11 mouse cellular contexts compared by ENCODE assay signal in the genomic region with DNA sequence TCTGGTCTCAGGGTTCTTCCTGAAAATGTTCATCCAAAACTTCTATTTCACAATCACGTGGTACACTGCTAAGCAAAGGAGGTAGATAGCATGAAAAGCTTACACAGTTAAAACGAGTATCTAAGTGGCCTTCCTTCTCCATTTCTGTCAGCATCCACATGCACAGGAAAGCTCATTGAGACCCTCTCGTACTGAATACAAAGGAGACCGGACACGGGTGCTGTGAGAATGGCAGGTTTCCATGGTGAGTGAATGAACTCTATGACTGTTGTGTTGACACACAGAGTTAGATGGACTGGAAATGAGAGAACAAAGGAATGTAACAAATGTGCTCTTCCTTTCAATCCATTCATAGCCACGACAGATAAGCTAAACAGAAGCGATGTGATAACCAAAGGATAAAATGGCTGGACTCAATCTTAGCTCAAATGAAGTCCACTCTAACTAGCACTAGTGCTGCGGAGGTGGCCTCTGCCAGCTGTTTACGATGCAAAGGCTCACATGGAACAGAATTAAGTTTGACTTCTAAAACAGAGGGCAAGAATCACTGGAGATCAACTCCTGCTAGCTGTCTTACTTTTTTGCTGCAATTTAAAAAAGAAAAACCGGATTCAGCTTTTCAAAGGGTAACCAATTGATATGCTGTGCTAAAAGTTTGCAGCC.
DNase-seq lines count a peak whose midpoint lies in the region; ATAC-seq and TF ChIP-seq lines count a peak whose summit lies in the region.
"Had no signal": no experiment of that assay in that cellular context is flagged by ENCODE, and none has a peak within 500 bp of the region (broad histone marks: within the 10 kb centered on the region; RNA-seq: fewer than 3 reads in every experiment).

No protein-coding gene starts in this region.

- DNase-seq in lung, postnatal 4 days: no peak
- DNase-seq in limb, embryonic 14.5 days (ENCODE audit: low spot score): no peak
- DNase-seq in right cerebral cortex, adult 2 months (ENCODE audit: low spot score in 2 of 2): no peak
- DNase-seq in cerebellum, adult 11-12 months: no peak
- DNase-seq in right cerebral cortex, postnatal 14 days: no peak
- DNase-seq: adrenal gland, postnatal 10 days; lung, adult 18-20 months; thymus, postnatal 4 days had no signal

- TF ChIP-seq POLR2A in limb, embryonic 14.5 days (IDR thresholded peaks at IDR 0.05; ENCODE audit: borderline replicate concordance, extremely low read depth, insufficient read depth, insufficient read length): no peak

- H3K27me3 ChIP-seq in lung, embryonic 16.5 days (ENCODE audit: control insufficient read depth, insufficient read depth, low read depth, low read length): no peaks in the 10 kb centered on the region
- 0 out of 2 replicates have a peak, but pooled peaks cover 4% of the 10 kb centered on the region for H3K27me3 ChIP-seq in forebrain, embryonic 12.5 days
- no peaks in the 10 kb centered on the region for H3K27me3 ChIP-seq in limb, embryonic 14.5 days (ENCODE audit: control insufficient read depth, insufficient read depth, low read length)
- H3K27me3 ChIP-seq in stomach, embryonic 15.5 days (replicated peaks): no peaks in the 10 kb centered on the region

- no peak overlapping the region for H3K9ac ChIP-seq in lung, embryonic 16.5 days (ENCODE audit: low read length)
- no peak overlapping the region for H3K9ac ChIP-seq in forebrain, embryonic 12.5 days
- 0 out of 2 replicates have a peak overlapping the region, but pooled peaks have one; percentile 9 for H3K9ac ChIP-seq in limb, embryonic 14.5 days (ENCODE audit: low read depth, low read length, severe bottlenecking)
- H3K9ac ChIP-seq in stomach, embryonic 15.5 days: no peak overlapping the region

- no peaks in the 10 kb centered on the region for H3K9me3 ChIP-seq in lung, embryonic 16.5 days (ENCODE audit: control insufficient read depth, low read length)
- no peaks in the 10 kb centered on the region for H3K9me3 ChIP-seq in forebrain, embryonic 12.5 days
- H3K9me3 ChIP-seq in limb, embryonic 14.5 days (ENCODE audit: control insufficient read depth, low read length): no peaks in the 10 kb centered on the region
- no peaks in the 10 kb centered on the region for H3K9me3 ChIP-seq in stomach, embryonic 15.5 days

- 33% methylated on average over 10 of the region's 10 CpGs for WGBS in lung, embryonic 16.5 days
- 14% methylated on average over 10 of the region's 10 CpGs for WGBS in forebrain, embryonic 12.5 days
- 58% methylated on average over 10 of the region's 10 CpGs for WGBS in limb, embryonic 14.5 days
- 39% methylated on average over 10 of the region's 10 CpGs for WGBS in stomach, embryonic 15.5 days

- no peak overlapping the region for H3K4me3 ChIP-seq in lung, embryonic 16.5 days (ENCODE audit: low read length)
- no peak overlapping the region for H3K4me3 ChIP-seq in forebrain, embryonic 12.5 days (replicated peaks)
- H3K4me3 ChIP-seq in limb, embryonic 14.5 days (replicated peaks; ENCODE audit: low read length): no peak overlapping the region
- H3K4me3 ChIP-seq in stomach, embryonic 15.5 days (replicated peaks): no peak overlapping the region

- peaks cover 13% of the 10 kb centered on the region for H3K4me1 ChIP-seq in lung, embryonic 16.5 days (replicated peaks; ENCODE audit: control insufficient read depth, insufficient read depth, low read length)
- peaks cover 17% of the 10 kb centered on the region for H3K4me1 ChIP-seq in forebrain, embryonic 12.5 days
- peaks cover 59% of the 10 kb centered on the region for H3K4me1 ChIP-seq in limb, embryonic 14.5 days (ENCODE audit: control insufficient read depth, insufficient read depth, low read length)
- peaks cover 7% of the 10 kb centered on the region for H3K4me1 ChIP-seq in stomach, embryonic 15.5 days

- H3K27ac ChIP-seq in lung, embryonic 16.5 days (ENCODE audit: low read length): no peak overlapping the region
- no peak overlapping the region for H3K27ac ChIP-seq in forebrain, embryonic 12.5 days
- H3K27ac ChIP-seq in limb, embryonic 14.5 days (replicated peaks; ENCODE audit: low read depth, low read length): peak overlapping the region; percentile 91
- H3K27ac ChIP-seq in stomach, embryonic 15.5 days: peak overlapping the region; percentile 73; the same call in 1 of the 2 replicates

- no peak overlapping the region for H3K4me2 ChIP-seq in lung, embryonic 16.5 days (ENCODE audit: low read depth, low read length)
- peak overlapping the region; percentile 19 for H3K4me2 ChIP-seq in forebrain, embryonic 12.5 days
- H3K4me2 ChIP-seq in limb, embryonic 14.5 days (replicated peaks; ENCODE audit: low read depth, low read length, severe bottlenecking): peak overlapping the region; percentile 6
- no peak overlapping the region for H3K4me2 ChIP-seq in stomach, embryonic 15.5 days

- ATAC-seq in lung, embryonic 16.5 days (ENCODE audit: low read depth): peak; percentile 17; the same call in 1 of the 2 replicates
- peak; percentile 69 for ATAC-seq in forebrain, embryonic 12.5 days (ENCODE audit: low FRiP score)
- no peak for ATAC-seq in limb, embryonic 14.5 days (ENCODE audit: low FRiP score, low read depth)
- ATAC-seq in stomach, embryonic 15.5 days (ENCODE audit: insufficient read depth, low FRiP score, low read depth): no peak

- H3K36me3 ChIP-seq in lung, embryonic 16.5 days (ENCODE audit: control insufficient read depth, insufficient read depth, low read length): no peaks in the 10 kb centered on the region
- H3K36me3 ChIP-seq in forebrain, embryonic 12.5 days (replicated peaks): no peaks in the 10 kb centered on the region
- no peaks in the 10 kb centered on the region for H3K36me3 ChIP-seq in limb, embryonic 14.5 days (ENCODE audit: control insufficient read depth, insufficient read depth, low read length)
- H3K36me3 ChIP-seq in stomach, embryonic 15.5 days: no peaks in the 10 kb centered on the region

Comparison
In these comparisons a context has a peak if more than half of its experiments do, and no peak if none do; other contexts are left out.
1. ATAC-seq: peak in lung, embryonic 16.5 days (single experiment) and forebrain, embryonic 12.5 days (single experiment); none in limb, embryonic 14.5 days (single experiment) and stomach, embryonic 15.5 days (single experiment).
2. H3K27ac ChIP-seq: peak in limb, embryonic 14.5 days (single experiment) and stomach, embryonic 15.5 days (single experiment); none in lung, embryonic 16.5 days (single experiment) and forebrain, embryonic 12.5 days (single experiment).
3. H3K4me2 ChIP-seq: peak in forebrain, embryonic 12.5 days (single experiment) and limb, embryonic 14.5 days (single experiment); none in lung, embryonic 16.5 days (single experiment) and stomach, embryonic 15.5 days (single experiment).